Mouse (Mus musculus): Measurements from ENCODE around the gene Cutc. TPM values are rescaled to one million over a fixed set of nuclear protein-coding genes. Genes with fewer than 3 reads are reported as not detected.

Gene Cutc
- 5.2 and 6.4 TPM in 2 replicates for total RNA-seq (2023)

GRCm38 (mm10) chr19:43752489-43753225 lies at the start of gene Cutc, which contains the start of gene Cox15:
Gene Cutc, plus strand, starts transcription at chr19:43752996.
Gene Cox15, minus strand, starts transcription at chr19:43753000.

GRCm38 (mm10) chr19:43781980-43782379 lies 29.2 kb downstream of the Cutc start, which contains the start of gene Abcc2:
Gene Abcc2, plus strand, starts transcription at chr19:43782192.

Other genes with a start within 250 kb of the Cutc start
- gene Got1, start 228.4 kb upstream of the Cutc start, total RNA-seq (2023), result 24.5 and 39.0 TPM in 2 replicates
- gene Nkx2-3, start 140.7 kb upstream of the Cutc start, total RNA-seq (2023), result not detected in 2 replicates
- gene Slc25a28, start 78.1 kb upstream of the Cutc start, total RNA-seq (2023), result 51.7 and 53.3 TPM in 2 replicates
- gene Entpd7, start 63.3 kb upstream of the Cutc start, total RNA-seq (2023), result 26.7 and 32.6 TPM in 2 replicates
- 8.6 and 20.5 TPM in 2 replicates for gene Cox15, start within 50 bp of the Cutc start, total RNA-seq (2023)
- gene Abcc2, start 29.2 kb downstream of the Cutc start, total RNA-seq (2023), result 0.54 and 0.66 TPM in 2 replicates
- 19.9 and 26.2 TPM in 2 replicates for gene Dnmbp, start 187.2 kb downstream of the Cutc start, total RNA-seq (2023)
- not detected in 2 replicates for gene Cpn1, start 233.6 kb downstream of the Cutc start, total RNA-seq (2023)